Mouse (Mus musculus): ENCODE results near the gene Rnls. TPM values are rescaled to one million over a fixed set of nuclear protein-coding genes. Genes with fewer than 3 reads are reported as not detected.

Rnls gene
- polyA plus RNA-seq, 1 experiment from 2014 or later = 7.5 TPM

GRCm38 (mm10) chr19:33326706-33327641 lies 65.1 kb downstream of the Rnls start:
- Histone ChIP-seq H3K27me3 (ENCODE audit: control insufficient read depth, insufficient read depth, low read depth, low read length) (no peaks in the 10 kb centered on the region), H3K9me3 (ENCODE audit: control insufficient read depth, low read length) (no peaks in the 10 kb centered on the region), H3K9ac (ENCODE audit: low read length) (no peak overlapping the region), H3K4me1 (replicated peaks; ENCODE audit: control insufficient read depth, insufficient read depth, low read length) (no peaks in the 10 kb centered on the region), H3K27ac (ENCODE audit: low read length) (no peak overlapping the region), H3K36me3 (ENCODE audit: control insufficient read depth, insufficient read depth, low read length) (no peaks in the 10 kb centered on the region), H3K4me3 (ENCODE audit: low read length) (no peak overlapping the region), H3K4me2 (ENCODE audit: low read depth, low read length) (no peak overlapping the region)
- whole genome bisulfite sequencing = 63% methylated on average over 4 of the region's 4 CpGs
- no peak for ATAC-seq (ENCODE audit: low read depth)

- no peaks in the 10 kb centered on the region for H3K4me1 ChIP-seq (replicated peaks; ENCODE audit: control insufficient read depth, insufficient read depth, low read length)
- no peak overlapping the region for H3K9ac ChIP-seq (ENCODE audit: low read length)
- no peak overlapping the region for H3K27ac ChIP-seq (ENCODE audit: low read length)
- WGBS = 38% methylated on average over 1 of the region's 1 CpGs
- H3K4me3 ChIP-seq (ENCODE audit: low read length) = no peak overlapping the region
- no peak for ATAC-seq (ENCODE audit: low read depth)
- H3K9me3 ChIP-seq (ENCODE audit: control insufficient read depth, low read length) = no peaks in the 10 kb centered on the region
- H3K36me3 ChIP-seq (ENCODE audit: control insufficient read depth, insufficient read depth, low read length) = no peaks in the 10 kb centered on the region
- H3K27me3 ChIP-seq (ENCODE audit: control insufficient read depth, insufficient read depth, low read depth, low read length) = no peaks in the 10 kb centered on the region
- H3K4me2 ChIP-seq (ENCODE audit: low read depth, low read length) = no peak overlapping the region
These were observed 73.3 kb downstream of the Rnls start for GRCm38 (mm10) chr19:33318785-33319184.

GRCm38 (mm10) chr19:33317130-33317529 lies 75.0 kb downstream of the Rnls start:
- Histone ChIP-seq H3K27me3 (ENCODE audit: control insufficient read depth, insufficient read depth, low read depth, low read length) (no peaks in the 10 kb centered on the region), H3K36me3 (ENCODE audit: control insufficient read depth, insufficient read depth, low read length) (no peaks in the 10 kb centered on the region), H3K4me3 (ENCODE audit: low read length) (no peak overlapping the region), H3K4me2 (ENCODE audit: low read depth, low read length) (no peak overlapping the region), H3K27ac (ENCODE audit: low read length) (no peak overlapping the region), H3K4me1 (replicated peaks; ENCODE audit: control insufficient read depth, insufficient read depth, low read length) (no peaks in the 10 kb centered on the region), H3K9me3 (ENCODE audit: control insufficient read depth, low read length) (no peaks in the 10 kb centered on the region), H3K9ac (ENCODE audit: low read length) (no peak overlapping the region)
- WGBS = 41% methylated on average over 4 of the region's 4 CpGs
- ATAC-seq (ENCODE audit: low read depth) = no peak

GRCm38 (mm10) chr19:33299726-33300292 lies 92.3 kb downstream of the Rnls start:
- Histone ChIP-seq H3K27me3 (ENCODE audit: control insufficient read depth, insufficient read depth, low read depth, low read length) (no peaks in the 10 kb centered on the region), H3K4me2 (ENCODE audit: low read depth, low read length) (no peak overlapping the region), H3K4me3 (ENCODE audit: low read length) (no peak overlapping the region), H3K27ac (ENCODE audit: low read length) (no peak overlapping the region), H3K9me3 (ENCODE audit: control insufficient read depth, low read length) (no peaks in the 10 kb centered on the region), H3K36me3 (ENCODE audit: control insufficient read depth, insufficient read depth, low read length) (no peaks in the 10 kb centered on the region), H3K9ac (ENCODE audit: low read length) (no peak overlapping the region), H3K4me1 (replicated peaks; ENCODE audit: control insufficient read depth, insufficient read depth, low read length) (no peaks in the 10 kb centered on the region)
- no peak for ATAC-seq (ENCODE audit: low read depth)
- 64% methylated on average over 3 of the region's 3 CpGs for WGBS

- H3K4me3 ChIP-seq (ENCODE audit: low read length) = no peak overlapping the region
- no peak for ATAC-seq (ENCODE audit: low read depth)
- H3K27me3 ChIP-seq (ENCODE audit: control insufficient read depth, insufficient read depth, low read depth, low read length) = no peaks in the 10 kb centered on the region
- H3K9me3 ChIP-seq (ENCODE audit: control insufficient read depth, low read length) = no peaks in the 10 kb centered on the region
- no peak overlapping the region for H3K9ac ChIP-seq (ENCODE audit: low read length)
- no peak overlapping the region for H3K4me2 ChIP-seq (ENCODE audit: low read depth, low read length)
- no peaks in the 10 kb centered on the region for H3K36me3 ChIP-seq (ENCODE audit: control insufficient read depth, insufficient read depth, low read length)
- no peak overlapping the region for H3K27ac ChIP-seq (ENCODE audit: low read length)
- H3K4me1 ChIP-seq (replicated peaks; ENCODE audit: control insufficient read depth, insufficient read depth, low read length) = no peaks in the 10 kb centered on the region
- 42% methylated on average over 2 of the region's 2 CpGs for WGBS
These were observed 95.8 kb downstream of the Rnls start for GRCm38 (mm10) chr19:33296338-33296737.

- H3K4me1 ChIP-seq (replicated peaks; ENCODE audit: control insufficient read depth, insufficient read depth, low read length) = no peaks in the 10 kb centered on the region
- H3K36me3 ChIP-seq (ENCODE audit: control insufficient read depth, insufficient read depth, low read length) = no peaks in the 10 kb centered on the region
- no peak overlapping the region for H3K4me3 ChIP-seq (ENCODE audit: low read length)
- H3K9me3 ChIP-seq (ENCODE audit: control insufficient read depth, low read length) = no peaks in the 10 kb centered on the region
- WGBS = 45% methylated on average over 3 of the region's 3 CpGs
- no peak overlapping the region for H3K4me2 ChIP-seq (ENCODE audit: low read depth, low read length)
- no peak overlapping the region for H3K9ac ChIP-seq (ENCODE audit: low read length)
- no peak for ATAC-seq (ENCODE audit: low read depth)
- H3K27me3 ChIP-seq (ENCODE audit: control insufficient read depth, insufficient read depth, low read depth, low read length) = no peaks in the 10 kb centered on the region
- no peak overlapping the region for H3K27ac ChIP-seq (ENCODE audit: low read length)
These were observed 109.1 kb downstream of the Rnls start for GRCm38 (mm10) chr19:33282985-33283384.

GRCm38 (mm10) chr19:33276421-33276820 lies 115.7 kb downstream of the Rnls start:
- ATAC-seq (ENCODE audit: low read depth) = no peak
- no peak overlapping the region for H3K4me3 ChIP-seq (ENCODE audit: low read length)
- no peak overlapping the region for H3K9ac ChIP-seq (ENCODE audit: low read length)
- no peaks in the 10 kb centered on the region for H3K27me3 ChIP-seq (ENCODE audit: control insufficient read depth, insufficient read depth, low read depth, low read length)
- H3K4me2 ChIP-seq (ENCODE audit: low read depth, low read length) = no peak overlapping the region
- H3K27ac ChIP-seq (ENCODE audit: low read length) = no peak overlapping the region
- H3K9me3 ChIP-seq (ENCODE audit: control insufficient read depth, low read length) = no peaks in the 10 kb centered on the region
- no peaks in the 10 kb centered on the region for H3K4me1 ChIP-seq (replicated peaks; ENCODE audit: control insufficient read depth, insufficient read depth, low read length)
- no peaks in the 10 kb centered on the region for H3K36me3 ChIP-seq (ENCODE audit: control insufficient read depth, insufficient read depth, low read length)
- WGBS = 81% methylated on average over 1 of the region's 1 CpGs

GRCm38 (mm10) chr19:33273676-33274075 lies 118.4 kb downstream of the Rnls start:
- Histone ChIP-seq H3K4me1 (replicated peaks; ENCODE audit: control insufficient read depth, insufficient read depth, low read length) (no peaks in the 10 kb centered on the region), H3K4me2 (ENCODE audit: low read depth, low read length) (no peak overlapping the region), H3K36me3 (ENCODE audit: control insufficient read depth, insufficient read depth, low read length) (no peaks in the 10 kb centered on the region), H3K9me3 (ENCODE audit: control insufficient read depth, low read length) (no peaks in the 10 kb centered on the region), H3K27me3 (ENCODE audit: control insufficient read depth, insufficient read depth, low read depth, low read length) (no peaks in the 10 kb centered on the region), H3K4me3 (ENCODE audit: low read length) (no peak overlapping the region), H3K27ac (ENCODE audit: low read length) (no peak overlapping the region), H3K9ac (ENCODE audit: low read length) (no peak overlapping the region)
- 77% methylated on average over 1 of the region's 1 CpGs for WGBS
- no peak for ATAC-seq (ENCODE audit: low read depth)

GRCm38 (mm10) chr19:33271571-33271970 lies 120.5 kb downstream of the Rnls start:
- ATAC-seq (ENCODE audit: low read depth) = no peak
- Histone ChIP-seq H3K27me3 (ENCODE audit: control insufficient read depth, insufficient read depth, low read depth, low read length) (no peaks in the 10 kb centered on the region), H3K4me1 (replicated peaks; ENCODE audit: control insufficient read depth, insufficient read depth, low read length) (no peaks in the 10 kb centered on the region), H3K4me3 (ENCODE audit: low read length) (no peak overlapping the region), H3K4me2 (ENCODE audit: low read depth, low read length) (no peak overlapping the region), H3K9me3 (ENCODE audit: control insufficient read depth, low read length) (no peaks in the 10 kb centered on the region), H3K9ac (ENCODE audit: low read length) (no peak overlapping the region), H3K27ac (ENCODE audit: low read length) (no peak overlapping the region), H3K36me3 (ENCODE audit: control insufficient read depth, insufficient read depth, low read length) (no peaks in the 10 kb centered on the region)
- WGBS = 20% methylated on average over 2 of the region's 2 CpGs
